Mouse (Mus musculus) liver, adult 2 months (tissue): Measurements from ENCODE around the gene Eps8.

Experiments used
- CTCF ChIP-seq: fragments of 200-500 bp; IDR thresholded peaks from 2 replicates; pipeline ENCODE4 v1.5.1; 2011; ENCODE audit warnings: low read depth, low read length, control low read depth
- POLR2A ChIP-seq: fragments of 200-500 bp; IDR thresholded peaks from 2 replicates; pipeline ENCODE4 v1.6.1; 2011; ENCODE audit warnings: low read length, control low read depth; ENCODE audit not compliant: insufficient read depth; ENCODE audit errors: extremely low read depth

DNA sequence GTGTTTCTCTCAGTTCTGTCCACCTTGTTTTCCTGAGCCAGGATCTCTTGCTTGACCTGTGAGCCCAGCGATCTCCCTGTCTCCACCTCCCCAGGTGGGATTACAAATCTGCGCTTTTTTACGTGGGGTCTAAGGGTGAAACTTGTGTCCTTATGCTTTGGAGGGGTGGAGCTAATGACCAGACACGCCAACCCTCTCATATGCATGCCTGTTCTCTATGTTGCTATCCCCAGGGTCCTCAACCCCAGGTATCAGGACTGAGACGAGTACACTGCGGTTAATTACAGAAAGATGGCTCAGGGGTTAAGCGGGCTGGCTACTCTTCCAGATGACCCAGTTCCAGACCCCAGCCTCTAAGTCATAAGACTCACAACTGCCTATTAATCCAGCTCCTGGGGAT, 48.8 kb upstream of the Eps8 start:
- TF ChIP-seq CTCF (no peak), POLR2A (no peak)
